Mouse (Mus musculus) frontal cortex, adult (tissue): ENCODE measurements around the gene Btbd9.
"Not testable (repeated sequence)": the region's sequence is repeated elsewhere in the genome, so short reads cannot be mapped to it uniquely, and the experiment has no call there.

Experiments used
- ATAC-seq: cut with Nextera tagmentation; 2 replicates; pipeline ENCODE4 v1.9.2; 2017; ENCODE audit warnings: mild to moderate bottlenecking, moderate library complexity, mixed read lengths; ENCODE audit not compliant: low TSS enrichment

Btbd9 gene

GRCm38 (mm10) chr17:30558623-30559022 is 17.7 kb downstream of the Btbd9 start:
- peak; percentile 82 for ATAC-seq

DNA sequence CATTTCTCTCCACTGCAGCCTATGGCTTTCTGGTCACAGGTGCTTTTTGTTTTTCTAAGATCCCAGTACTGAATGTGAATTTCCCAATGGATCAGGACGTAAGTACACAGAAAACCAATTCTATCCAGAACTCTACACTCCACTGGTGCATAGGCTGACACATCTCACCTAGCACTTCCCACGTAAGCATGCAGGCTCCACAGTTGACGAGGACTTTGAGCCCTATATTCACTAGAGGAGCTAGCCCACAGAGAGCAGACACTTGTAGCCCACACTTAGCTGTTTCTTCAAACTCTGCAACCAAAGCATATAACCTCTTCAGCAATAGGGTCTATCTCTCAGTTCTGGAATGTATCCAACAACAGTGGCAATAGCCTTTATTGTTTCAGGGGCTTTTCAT is 19.8 kb downstream of the Btbd9 start:
- peak; percentile 75; the same call in 1 of the 2 replicates for ATAC-seq

DNA sequence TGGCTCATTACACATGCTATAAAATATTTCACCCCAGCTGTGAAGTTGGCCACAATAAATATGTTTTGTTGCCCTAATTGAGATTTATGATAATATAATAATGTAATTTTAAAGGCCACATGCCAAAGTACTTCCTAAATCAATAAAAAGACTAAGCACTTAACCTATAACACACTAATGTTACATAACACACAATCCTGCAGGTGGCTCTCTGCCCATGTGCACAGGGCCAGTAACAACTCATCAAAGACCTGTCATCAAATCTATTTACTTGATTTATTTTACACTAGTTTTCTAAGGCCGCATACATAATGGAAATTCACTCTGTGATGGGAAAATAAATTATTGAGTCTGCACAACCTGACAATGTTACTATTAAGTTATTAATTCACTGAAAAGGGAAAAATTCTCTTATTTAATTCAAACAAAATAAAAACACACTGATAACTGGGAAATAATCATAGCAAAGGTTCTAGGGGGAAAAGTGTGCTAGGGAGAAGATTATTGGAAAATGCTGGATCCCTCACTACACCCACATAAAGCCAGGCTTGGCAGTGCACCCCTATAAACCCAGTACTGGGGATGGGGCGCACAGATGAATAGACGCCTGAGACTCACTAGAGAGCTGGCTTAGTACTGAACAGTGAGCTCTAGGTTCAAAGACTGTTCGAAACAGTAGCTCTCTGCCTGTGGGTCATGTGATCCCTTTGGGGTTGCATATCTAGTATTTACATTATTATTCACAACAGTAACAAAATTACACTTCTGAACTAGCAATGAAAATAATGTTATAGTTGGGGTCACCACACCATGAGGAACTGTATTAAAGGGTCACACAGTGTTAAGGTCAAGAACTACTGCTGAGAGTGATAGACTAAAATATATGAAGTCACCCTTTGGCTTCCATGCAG is 23.0 kb downstream of the Btbd9 start:
- no peak for ATAC-seq

DNA sequence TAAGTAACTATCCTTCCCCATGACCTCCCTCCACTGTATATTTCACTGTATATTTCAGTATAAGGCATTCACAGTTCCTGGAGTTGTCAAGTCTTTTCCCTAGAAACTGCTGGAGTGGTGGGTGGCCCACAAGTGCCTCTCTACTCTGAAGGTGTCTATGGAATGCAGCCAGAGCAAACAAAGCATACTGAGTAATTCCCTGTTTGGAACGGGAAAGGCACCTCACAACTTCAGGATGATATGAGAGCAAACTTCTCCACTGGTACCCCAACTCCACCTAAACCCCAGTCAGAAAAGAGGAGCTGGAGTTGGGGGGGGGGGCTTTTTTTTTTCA is 25.5 kb downstream of the Btbd9 start:
- ATAC-seq: peak; percentile 92

GRCm38 (mm10) chr17:30549899-30550773 is 26.2 kb downstream of the Btbd9 start:
- peak; percentile 87 for ATAC-seq

- peak; percentile 74 for ATAC-seq
Measured at GRCm38 (mm10) chr17:30539098-30539497, 37.2 kb downstream of the Btbd9 start.

DNA sequence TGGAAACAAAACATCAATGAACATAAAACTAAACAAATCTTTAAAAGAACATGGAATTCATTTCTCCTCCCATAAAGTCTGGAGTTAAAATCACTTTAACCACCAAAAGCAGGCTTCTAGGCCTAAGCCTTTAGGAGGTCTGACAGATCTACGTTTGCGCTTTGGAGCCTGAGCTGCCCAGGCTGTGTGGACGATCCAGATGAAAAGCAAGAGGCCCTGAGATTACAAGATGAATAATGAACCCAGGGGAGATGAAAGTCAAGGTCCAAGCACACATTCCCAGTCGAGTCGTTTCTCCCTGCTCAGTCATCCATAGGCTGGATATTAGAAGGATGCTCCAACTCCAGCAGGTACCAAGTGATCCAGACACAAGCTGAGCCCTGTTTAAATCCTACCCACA is 39.6 kb downstream of the Btbd9 start:
- ATAC-seq: no peak

- no peak for ATAC-seq
Measured at GRCm38 (mm10) chr17:30533098-30533497, 43.2 kb downstream of the Btbd9 start.

DNA sequence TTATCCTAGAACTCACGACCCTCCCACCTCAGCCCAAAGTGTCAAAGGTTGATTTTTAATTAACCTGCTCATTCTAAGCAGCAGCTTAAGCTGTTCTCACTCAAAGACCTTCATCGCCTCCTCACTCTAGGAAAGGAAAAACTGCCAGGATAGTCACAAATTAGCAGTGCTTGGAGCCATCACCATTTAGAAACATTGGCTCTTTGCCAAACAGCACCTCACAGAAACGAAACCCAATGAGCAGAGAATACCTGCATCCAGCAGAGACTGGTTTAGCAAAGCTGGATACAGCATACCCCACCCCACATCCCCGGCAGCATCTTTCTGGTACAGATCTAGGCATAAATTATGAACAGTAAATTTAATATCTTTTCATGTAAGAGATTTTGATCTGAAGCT is 45.7 kb downstream of the Btbd9 start:
- no peak for ATAC-seq

- ATAC-seq: peak; percentile 59; the same call in 1 of the 2 replicates
Measured at GRCm38 (mm10) chr17:30529632-30530541, 46.4 kb downstream of the Btbd9 start.

- no peak for ATAC-seq
Measured at GRCm38 (mm10) chr17:30525405-30526295, 50.6 kb downstream of the Btbd9 start.

DNA sequence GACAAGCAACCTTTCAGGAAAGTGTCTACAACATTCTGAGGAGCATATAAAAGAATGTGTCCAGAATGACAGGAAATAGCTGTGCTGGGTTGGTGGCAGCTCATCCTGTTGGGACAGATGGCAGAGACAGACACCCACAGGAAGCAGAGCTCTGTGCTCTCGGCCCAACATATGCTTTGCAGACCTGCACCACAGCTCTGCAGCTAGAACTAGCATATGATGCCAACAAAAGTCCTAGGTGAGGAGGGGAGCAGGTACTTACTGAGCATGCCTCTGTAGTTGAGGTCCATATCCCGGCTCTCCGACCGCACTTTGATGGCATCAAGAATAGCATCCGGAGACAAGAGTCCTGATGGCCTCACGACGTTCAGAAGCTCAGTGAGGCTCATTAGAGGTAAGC is 51.8 kb downstream of the Btbd9 start:
- ATAC-seq: peak; percentile 87

DNA sequence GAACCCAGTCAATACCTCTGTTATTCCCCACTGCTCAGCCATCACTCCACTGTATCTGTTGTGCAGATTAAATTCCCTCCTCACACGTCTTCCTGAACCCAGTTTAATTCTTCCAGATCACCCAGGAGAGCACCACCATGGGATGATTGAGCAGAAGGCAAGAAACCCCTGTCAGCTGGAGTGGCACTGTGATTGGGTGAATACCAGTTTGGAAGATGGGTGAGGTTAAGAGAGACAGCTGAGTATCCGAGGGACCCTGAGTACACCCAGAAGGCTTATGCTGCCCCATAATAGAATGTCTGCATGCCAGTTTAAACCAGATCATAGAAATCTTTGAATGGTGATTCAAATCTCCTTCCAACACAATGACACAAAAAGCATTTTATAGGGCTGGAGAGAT is 52.5 kb downstream of the Btbd9 start:
- ATAC-seq: 0 out of 2 replicates have a peak, but pooled peaks have one; percentile 25

GRCm38 (mm10) chr17:30522406-30523078 is 53.7 kb downstream of the Btbd9 start:
- no peak for ATAC-seq

DNA sequence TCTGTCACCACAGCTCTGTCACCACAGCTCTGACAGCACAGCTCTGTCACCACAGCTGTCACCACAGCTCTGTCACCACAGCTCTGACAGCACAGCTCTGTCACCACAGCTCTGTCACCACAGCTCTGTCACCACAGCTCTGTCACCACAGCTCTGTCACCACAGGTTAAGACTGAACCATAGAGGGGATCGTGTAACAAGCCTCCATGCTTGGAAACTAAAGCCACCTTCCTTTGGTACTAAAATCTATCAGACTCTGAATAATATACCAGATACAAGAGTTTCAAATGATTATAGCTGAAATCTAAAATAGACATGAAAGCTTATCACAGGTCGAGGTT is 57.1 kb downstream of the Btbd9 start:
- not testable (repeated sequence) for ATAC-seq

GRCm38 (mm10) chr17:30518431-30519171 is 57.7 kb downstream of the Btbd9 start:
- ATAC-seq: no peak

DNA sequence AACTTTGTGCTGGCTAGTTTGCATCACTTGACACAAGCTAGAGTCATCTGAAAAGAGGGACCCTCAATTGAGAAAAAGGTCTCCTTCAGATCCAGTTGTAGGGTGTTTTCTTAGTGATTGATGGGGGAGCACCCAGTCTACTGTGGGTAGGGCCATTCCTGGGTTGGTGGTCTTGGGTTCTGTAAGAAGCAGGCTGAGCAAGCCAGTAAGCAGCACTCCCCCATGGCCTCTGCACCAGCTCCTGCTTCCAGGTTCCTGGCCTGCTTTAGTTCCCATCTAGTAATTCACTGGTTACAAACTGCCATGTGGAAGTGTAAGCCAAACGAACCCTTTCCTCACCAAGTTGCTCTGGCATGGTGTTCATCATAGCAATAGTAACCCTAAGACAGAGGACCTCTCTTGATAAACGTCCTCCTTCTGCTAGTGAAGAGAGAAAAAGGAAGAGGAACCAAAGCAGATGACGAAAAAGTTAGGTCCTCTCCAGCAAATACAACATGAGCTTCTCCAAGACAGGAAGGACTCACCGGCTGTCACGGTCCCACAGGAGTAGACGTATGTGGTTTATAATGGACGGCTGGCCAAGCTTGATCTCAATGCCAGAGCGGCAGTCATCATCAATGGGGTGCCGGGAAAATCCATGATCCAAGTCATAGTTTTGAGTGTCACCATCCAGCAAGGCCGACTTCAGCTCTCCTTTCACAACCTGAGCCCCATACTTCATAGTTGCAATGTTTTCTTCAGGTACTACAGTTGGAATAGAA is 59.5 kb downstream of the Btbd9 start:
- ATAC-seq: no peak

- ATAC-seq: no peak
Measured at GRCm38 (mm10) chr17:30515401-30515800, 60.9 kb downstream of the Btbd9 start.

- no peak for ATAC-seq
Measured at GRCm38 (mm10) chr17:30513034-30513433, 63.3 kb downstream of the Btbd9 start.
